Mouse (Mus musculus) neural tube, embryonic 11.5 days (tissue): ENCODE results near the gene Lhx6. TPM values are rescaled to one million over a fixed set of nuclear protein-coding genes. Genes with fewer than 3 reads are reported as not detected.

Experiments
- ATAC-seq: fragments of 200-750 bp; cut with Nextera tagmentation; 2 replicates; pipeline ENCODE4 v1.8.0; 2017; ENCODE audit warnings: moderate number of reproducible peaks, mild to moderate bottlenecking, moderate TSS enrichment, moderate library complexity; ENCODE audit not compliant: insufficient read depth, low FRiP score, low TSS enrichment
- DNase-seq: peaks from one replicate; pipeline ENCODE4 v3.0.0-alpha.2; 2015; ENCODE audit warnings: low spot score
- H3K27ac ChIP-seq: fragments of 300-500 bp; sonication (generic); 2 replicates; pipeline ENCODE4 v1.5.1; 2014; ENCODE audit warnings: low read depth, mild to moderate bottlenecking, low read length
- H3K27me3 ChIP-seq: fragments of 300-500 bp; sonication (generic); 2 replicates; pipeline ENCODE4 v1.6.1; 2014; ENCODE audit warnings: mild to moderate bottlenecking, low read length, mixed read lengths; ENCODE audit not compliant: control insufficient read depth, insufficient read depth
- H3K36me3 ChIP-seq: fragments of 300-500 bp; sonication (generic); 2 replicates; pipeline ENCODE4 v1.6.1; 2014; ENCODE audit warnings: mild to moderate bottlenecking, low read length, moderate library complexity, mixed read lengths; ENCODE audit not compliant: control insufficient read depth, insufficient read depth
- H3K4me1 ChIP-seq: fragments of 300-500 bp; sonication (generic); 2 replicates; pipeline ENCODE4 v1.6.1; 2014; ENCODE audit warnings: low read length, mixed read lengths; ENCODE audit not compliant: control insufficient read depth, insufficient read depth
- H3K4me2 ChIP-seq: fragments of 300-500 bp; sonication (generic); 2 replicates; pipeline ENCODE4 v1.6.1; 2014; ENCODE audit warnings: low read depth, mild to moderate bottlenecking, moderate library complexity
- H3K4me3 ChIP-seq: fragments of 300-500 bp; sonication (generic); 2 replicates; pipeline ENCODE4 v1.5.1; 2014; ENCODE audit warnings: low read depth, low read length
- H3K9ac ChIP-seq: fragments of 300-500 bp; sonication (generic); 2 replicates; pipeline ENCODE4 v1.6.1; 2014; ENCODE audit warnings: mild to moderate bottlenecking, low read length
- H3K9me3 ChIP-seq: fragments of 300-500 bp; sonication (generic); 2 replicates; pipeline ENCODE4 v1.6.1; 2016; ENCODE audit warnings: low read length; ENCODE audit not compliant: control insufficient read depth
- WGBS: fragments of 180-500 bp; shearing (Covaris S2); extraction: QIAGEN DNeasy Blood & Tissue Kit; methylation state at CpG from one replicate; pipeline ENCODE4 v1.1.7; 2014; 5-methylcytosine and 5-hydroxymethylcytosine counted together
- polyA plus RNA-seq: library from polyadenylated mRNA; unstranded; fragments of >200 nt; fragmentation: Nextera tagmentation; extraction: Ambion mirVana; gene quantifications from 2 replicates; pipeline ENCODE4 v1.2.1, GENCODE M21; 2014

The Lhx6 gene
- polyA plus RNA-seq, 1 experiment from 2014 or later: 0.72 TPM

GRCm38 (mm10) chr2:36061409-36061808 is 43.8 kb downstream of the Lhx6 start:
- Histone ChIP-seq H3K4me3 (no peak overlapping the region), H3K36me3 (no peaks in the 10 kb centered on the region), H3K4me2 (no peak overlapping the region), H3K4me1 (no peaks in the 10 kb centered on the region), H3K9me3 (no peaks in the 10 kb centered on the region), H3K27ac (no peak overlapping the region), H3K9ac (no peak overlapping the region), H3K27me3 (no peaks in the 10 kb centered on the region)
- DNase-seq: no peak
- ATAC-seq: no peak
- 50% methylated on average over 5 of the region's 5 CpGs for WGBS

GRCm38 (mm10) chr2:36056248-36056647 is 49.0 kb downstream of the Lhx6 start:
- Histone ChIP-seq H3K9ac (no peak overlapping the region), H3K4me3 (no peak overlapping the region), H3K4me1 (no peaks in the 10 kb centered on the region), H3K27me3 (no peaks in the 10 kb centered on the region), H3K27ac (no peak overlapping the region), H3K9me3 (no peaks in the 10 kb centered on the region), H3K36me3 (no peaks in the 10 kb centered on the region), H3K4me2 (no peak overlapping the region)
- 53% methylated on average over 3 of the region's 3 CpGs for WGBS
- DNase-seq: no peak
- ATAC-seq: no peak

GRCm38 (mm10) chr2:36053249-36053648 is 52.0 kb downstream of the Lhx6 start:
- Histone ChIP-seq H3K9me3 (no peaks in the 10 kb centered on the region), H3K27me3 (no peaks in the 10 kb centered on the region), H3K27ac (no peak overlapping the region), H3K4me3 (no peak overlapping the region), H3K9ac (no peak overlapping the region), H3K4me2 (no peak overlapping the region), H3K4me1 (peaks cover 3% of the 10 kb centered on the region; the same call in 1 of the 2 replicates), H3K36me3 (no peaks in the 10 kb centered on the region)
- no peak for ATAC-seq
- WGBS: 78% methylated on average over 3 of the region's 3 CpGs
- DNase-seq: no peak

GRCm38 (mm10) chr2:36049567-36049954 is 55.6 kb downstream of the Lhx6 start:
- no peak for DNase-seq
- Histone ChIP-seq H3K36me3 (no peaks in the 10 kb centered on the region), H3K4me1 (peaks cover 5% of the 10 kb centered on the region; the same call in 1 of the 2 replicates), H3K9me3 (no peaks in the 10 kb centered on the region), H3K27ac (no peak overlapping the region), H3K4me3 (peak overlapping the region; percentile 80; the same call in 1 of the 2 replicates), H3K27me3 (no peaks in the 10 kb centered on the region), H3K4me2 (peak overlapping the region; percentile 76), H3K9ac (no peak overlapping the region)
- WGBS: 49% methylated on average over 10 of the region's 10 CpGs
- peak; percentile 32 for ATAC-seq

GRCm38 (mm10) chr2:36048748-36049566 is 56.3 kb downstream of the Lhx6 start, which contains the start of the genes Ndufa8 and Morn5:
Ndufa8 (minus strand) TSS chr2:36049406.
Morn5 (plus strand) TSS chr2:36049458.
- Histone ChIP-seq H3K4me1 (peaks cover 5% of the 10 kb centered on the region; the same call in 1 of the 2 replicates), H3K4me3 (peak within 1 kb of the TSS; percentile 80), H3K4me2 (peak within 1 kb of the TSS; percentile 76), H3K27me3 (no peaks in the 10 kb centered on the region), H3K9me3 (no peaks in the 10 kb centered on the region), H3K27ac (no peak within 1 kb of the TSS), H3K9ac (peak within 1 kb of the TSS; percentile 74), H3K36me3 (no peaks in the 10 kb centered on the region)
- peak; percentile 99 for DNase-seq
- ATAC-seq: peak; percentile 96
- 1% methylated on average over 44 of the region's 44 CpGs for WGBS

- ATAC-seq: no peak
- Histone ChIP-seq H3K4me2 (peak overlapping the region; percentile 76), H3K27ac (no peak overlapping the region), H3K4me3 (peak overlapping the region; percentile 80), H3K27me3 (no peaks in the 10 kb centered on the region), H3K4me1 (peaks cover 5% of the 10 kb centered on the region; the same call in 1 of the 2 replicates), H3K9ac (peak overlapping the region; percentile 74; the same call in 1 of the 2 replicates), H3K36me3 (no peaks in the 10 kb centered on the region), H3K9me3 (no peaks in the 10 kb centered on the region)
- no peak for DNase-seq
- 82% methylated on average over 8 of the region's 8 CpGs for WGBS
Observed at GRCm38 (mm10) chr2:36048164-36048563, 57.0 kb downstream of the Lhx6 start.

GRCm38 (mm10) chr2:36040872-36041271 is 64.3 kb downstream of the Lhx6 start:
- H3K36me3 ChIP-seq: peaks cover 4% of the 10 kb centered on the region; the same call in 1 of the 2 replicates

GRCm38 (mm10) chr2:36039297-36039985 is 65.8 kb downstream of the Lhx6 start:
- 81% methylated on average over 7 of the region's 7 CpGs for WGBS
- DNase-seq (no peak), ATAC-seq (no peak)
- Histone ChIP-seq H3K9ac (no peak overlapping the region), H3K9me3 (no peaks in the 10 kb centered on the region), H3K4me2 (no peak overlapping the region), H3K27me3 (no peaks in the 10 kb centered on the region), H3K4me1 (no peaks in the 10 kb centered on the region), H3K36me3 (peaks cover 7% of the 10 kb centered on the region; the same call in 1 of the 2 replicates), H3K4me3 (no peak overlapping the region), H3K27ac (no peak overlapping the region)

More at GRCm38 (mm10) chr2:36040872-36041271, 64.3 kb downstream of the Lhx6 start:
- no peak overlapping the region for H3K9ac ChIP-seq
- DNase-seq (no peak), ATAC-seq (no peak)
- no peaks in the 10 kb centered on the region for H3K27me3 ChIP-seq
- no peak overlapping the region for H3K27ac ChIP-seq
- WGBS: 79% methylated on average over 1 of the region's 1 CpGs
- H3K4me3 ChIP-seq: no peak overlapping the region
- H3K4me2 ChIP-seq: no peak overlapping the region
- no peaks in the 10 kb centered on the region for H3K9me3 ChIP-seq
- H3K4me1 ChIP-seq: no peaks in the 10 kb centered on the region
